Mouse (Mus musculus) frontal cortex, postnatal 25 days (tissue): ENCODE data around the gene Mbnl2.
A peak's percentile ranks its signal among the peaks of the same experiment; 100 is the strongest.

Source experiments
- DNase-seq, 2 experiments: peaks; one replicate each; pipeline ENCODE4 v3.0.0; 2022; ENCODE audit warnings: low spot score in 2 of 2

Mbnl2 gene

DNA sequence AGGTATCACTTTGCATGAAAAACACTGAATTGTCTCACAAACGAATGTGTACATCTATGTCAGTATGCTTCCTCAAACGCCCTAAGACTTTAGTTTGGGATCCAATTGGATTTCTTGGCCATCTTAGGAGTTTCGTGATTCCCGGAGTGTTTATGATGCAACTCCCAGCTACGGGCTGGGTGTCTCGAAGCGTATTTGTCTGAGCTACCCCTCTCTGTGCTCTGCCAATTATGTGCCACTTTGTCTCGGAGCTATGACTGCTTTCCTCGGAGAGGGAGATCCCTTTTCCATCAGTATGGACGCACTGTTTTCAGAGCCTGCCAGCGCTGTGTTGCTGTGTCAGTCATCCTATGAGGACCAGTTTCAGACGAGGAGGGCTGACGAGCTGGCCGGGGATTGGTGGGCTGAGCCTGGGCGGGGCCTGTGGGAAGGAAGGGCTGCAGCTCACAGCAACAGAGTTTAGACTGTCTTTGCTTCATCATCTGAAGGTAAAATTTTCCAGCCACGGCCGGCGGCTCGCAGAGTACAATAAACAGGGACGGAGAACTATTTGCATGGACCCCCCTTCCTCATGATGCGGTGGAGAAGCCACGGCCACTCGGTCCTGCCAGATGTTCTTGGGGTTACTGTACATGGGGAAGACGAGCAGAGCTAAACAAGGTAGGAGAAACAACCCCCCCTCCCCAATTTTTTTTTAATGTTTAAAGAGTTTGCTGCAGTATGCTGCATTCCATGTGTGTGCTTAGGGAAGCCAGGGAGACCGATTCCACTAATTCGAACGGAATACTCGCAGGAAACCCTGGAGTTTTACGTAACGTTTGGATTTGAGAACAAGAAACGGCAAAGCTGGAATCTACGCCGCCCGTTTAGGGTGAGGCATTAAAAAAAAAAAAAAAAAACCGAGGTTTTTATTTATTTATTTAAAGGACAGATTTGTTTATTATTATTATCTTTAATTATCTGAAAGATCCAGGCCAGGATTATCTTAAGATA lies at the start of gene Mbnl2:
Gene Mbnl2 (plus strand): TSS at position 424 of the 993 bp plus-strand sequence.
- DNase-seq, result peak; percentile 80 to 94

DNA sequence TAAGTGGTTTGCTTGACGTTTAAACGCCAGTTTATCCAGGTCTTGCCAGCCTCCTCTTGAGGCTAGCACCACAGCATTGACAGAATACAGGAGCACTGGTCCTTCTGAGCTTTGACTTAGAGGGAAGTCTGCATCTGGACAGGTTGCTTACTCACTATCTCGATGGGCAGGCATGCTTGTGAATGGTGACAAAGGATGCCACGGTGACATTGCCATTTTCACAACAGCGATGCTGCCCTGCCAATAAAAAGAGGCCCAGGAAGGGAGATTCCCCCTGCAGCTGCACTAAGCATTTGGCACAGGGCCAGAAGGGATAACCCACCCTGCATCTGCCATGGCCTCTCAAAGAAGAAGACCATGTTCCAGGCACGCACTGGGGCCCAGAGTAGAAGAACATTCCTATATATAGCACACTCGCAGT lies 43.4 kb upstream of the Mbnl2 start:
- no peak for DNase-seq

DNA sequence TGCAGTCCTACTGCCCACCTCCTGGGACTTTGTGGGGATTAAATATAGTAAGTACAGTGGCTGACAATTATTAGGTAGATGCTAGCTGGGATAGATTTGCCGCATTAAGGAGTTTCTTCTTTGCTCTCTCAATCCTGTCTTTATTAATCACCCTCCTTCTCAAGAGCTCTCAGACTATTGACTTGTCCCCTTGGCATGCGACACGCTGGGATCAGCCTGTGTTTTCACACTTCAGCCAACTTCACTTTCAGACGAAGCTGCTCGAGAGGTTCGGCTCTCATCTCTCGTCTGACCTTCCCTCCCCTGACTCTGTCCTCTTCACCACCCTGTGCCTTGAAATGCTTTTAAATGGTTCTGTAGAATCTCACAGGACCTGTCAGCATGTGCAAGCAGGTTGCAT lies 39.9 kb upstream of the Mbnl2 start:
- DNase-seq, result no peak

DNA sequence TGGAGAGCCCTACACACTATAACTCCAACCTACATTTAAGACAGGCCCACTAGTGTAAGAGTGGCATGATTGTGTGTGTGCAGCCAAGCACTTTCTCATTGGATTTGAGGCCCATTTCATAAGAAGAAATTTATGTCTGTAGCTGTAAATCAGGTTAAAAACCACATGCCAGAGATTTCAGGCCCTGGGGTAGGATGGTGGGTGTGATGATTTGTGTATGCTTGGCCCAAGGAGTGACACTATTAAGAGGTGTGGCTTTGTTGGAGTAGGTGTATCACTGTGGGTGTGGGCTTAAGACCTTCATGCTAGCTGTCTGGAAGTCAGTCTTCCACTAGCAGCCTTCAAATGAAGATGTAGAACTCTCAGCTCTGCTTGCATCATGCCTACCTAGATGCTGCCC lies 37.0 kb upstream of the Mbnl2 start:
- no peak for DNase-seq

DNA sequence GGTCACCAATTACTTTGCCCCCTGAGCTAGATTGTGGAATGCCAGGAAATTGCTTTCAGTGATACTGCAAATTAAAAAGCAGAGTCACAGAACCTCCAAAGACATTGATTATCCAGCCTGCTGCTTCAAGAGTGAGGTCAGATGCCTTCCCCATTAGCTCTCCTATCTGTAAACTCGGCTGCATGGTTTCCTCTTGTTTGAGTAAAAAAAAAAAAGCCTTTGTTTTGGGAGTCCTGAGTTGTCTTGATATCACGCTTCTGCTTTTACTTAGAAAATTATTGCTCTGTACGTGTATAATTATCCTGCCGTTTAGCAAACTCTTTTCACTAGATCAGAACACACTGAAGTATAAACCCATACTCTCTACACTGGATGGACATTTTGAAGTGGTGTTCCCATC lies 35.3 kb upstream of the Mbnl2 start:
- DNase-seq, result no peak

DNA sequence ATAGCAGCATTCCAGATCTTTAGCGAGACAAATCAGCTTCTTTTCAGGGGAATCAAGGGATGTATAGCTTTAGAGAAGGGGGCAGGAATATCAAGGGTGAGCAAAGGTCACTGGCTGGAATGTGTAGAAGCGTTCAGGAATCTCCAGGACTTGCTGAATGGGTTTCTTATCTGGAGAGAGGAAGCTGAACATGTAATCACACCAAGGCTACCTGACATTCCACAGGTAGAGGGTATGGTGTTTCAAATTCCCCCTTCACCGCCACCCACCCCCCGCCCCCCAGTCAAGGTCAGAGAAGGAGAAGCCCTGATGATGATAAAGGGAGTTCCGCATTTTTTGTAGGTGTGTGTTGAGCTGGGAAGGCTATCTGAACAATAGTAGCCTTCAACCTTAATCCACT lies 32.8 kb upstream of the Mbnl2 start:
- no peak for DNase-seq

DNA sequence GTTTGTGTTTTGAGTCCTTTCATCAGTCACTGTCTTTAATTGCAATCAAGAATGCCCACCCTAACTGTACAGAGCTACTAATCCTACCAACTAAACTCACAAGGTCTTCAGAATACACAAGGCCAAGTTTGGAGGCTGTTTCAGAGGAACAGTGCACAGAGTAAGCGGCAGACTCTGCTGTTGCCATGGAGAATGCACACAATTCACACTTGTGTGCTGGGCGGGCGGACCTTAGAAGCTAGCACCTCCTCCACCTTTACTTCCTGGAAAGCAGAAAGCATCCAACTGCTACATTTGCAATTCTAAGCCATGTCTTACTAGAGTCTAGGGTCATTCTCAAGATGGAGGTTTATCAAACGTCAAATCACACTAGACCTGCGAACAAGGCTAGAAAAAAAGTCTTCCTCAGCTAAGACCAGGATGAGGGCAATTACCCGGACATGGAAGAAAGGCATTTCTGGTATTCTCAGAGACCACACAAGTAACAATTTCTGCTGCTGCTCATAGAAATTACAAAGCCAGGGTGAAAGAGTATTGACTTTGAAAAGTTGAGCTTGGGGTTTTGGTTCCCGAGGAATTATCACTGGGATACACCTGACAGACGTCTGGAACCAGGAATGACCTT lies 30.3 kb upstream of the Mbnl2 start:
- DNase-seq, result no peak

DNA sequence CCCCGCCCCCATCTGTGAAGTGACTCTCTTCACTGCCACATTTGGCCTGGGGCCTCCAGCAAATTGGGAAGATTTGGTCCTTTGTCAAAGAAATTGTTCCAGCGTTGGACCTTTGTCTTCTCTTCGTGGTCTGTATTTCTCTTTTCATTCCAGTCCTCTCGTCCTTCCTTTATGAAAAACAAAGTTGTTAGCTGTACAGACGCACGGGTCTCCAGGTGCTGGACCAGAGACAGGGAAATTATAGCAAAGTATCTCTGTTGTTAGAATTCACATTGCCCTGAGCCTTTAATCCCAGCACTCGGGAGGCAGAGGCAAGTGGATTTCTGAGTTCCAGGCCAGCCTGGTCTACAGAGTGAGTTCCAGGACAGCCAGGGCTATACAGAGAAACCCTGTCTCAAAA lies 22.1 kb upstream of the Mbnl2 start:
- no peak for DNase-seq

DNA sequence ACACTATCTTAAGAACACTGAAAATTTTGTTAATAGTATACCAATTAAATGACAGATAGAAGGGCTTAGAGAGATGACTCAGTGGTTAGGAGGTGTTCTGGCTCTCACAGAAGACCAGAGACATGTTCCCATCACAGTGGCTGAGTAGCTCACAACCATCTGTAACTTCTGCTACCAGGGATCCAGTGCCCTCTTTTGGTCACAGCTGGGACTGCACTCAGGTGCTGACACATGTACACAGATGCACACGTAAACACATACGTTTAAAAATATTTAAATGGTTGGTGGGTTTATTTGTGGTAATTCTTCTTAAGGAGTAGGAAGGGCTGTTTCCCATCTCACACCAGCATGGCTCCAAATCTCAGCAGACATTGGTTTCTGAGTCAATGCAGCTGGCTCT lies 19.3 kb upstream of the Mbnl2 start:
- no peak for DNase-seq

DNA sequence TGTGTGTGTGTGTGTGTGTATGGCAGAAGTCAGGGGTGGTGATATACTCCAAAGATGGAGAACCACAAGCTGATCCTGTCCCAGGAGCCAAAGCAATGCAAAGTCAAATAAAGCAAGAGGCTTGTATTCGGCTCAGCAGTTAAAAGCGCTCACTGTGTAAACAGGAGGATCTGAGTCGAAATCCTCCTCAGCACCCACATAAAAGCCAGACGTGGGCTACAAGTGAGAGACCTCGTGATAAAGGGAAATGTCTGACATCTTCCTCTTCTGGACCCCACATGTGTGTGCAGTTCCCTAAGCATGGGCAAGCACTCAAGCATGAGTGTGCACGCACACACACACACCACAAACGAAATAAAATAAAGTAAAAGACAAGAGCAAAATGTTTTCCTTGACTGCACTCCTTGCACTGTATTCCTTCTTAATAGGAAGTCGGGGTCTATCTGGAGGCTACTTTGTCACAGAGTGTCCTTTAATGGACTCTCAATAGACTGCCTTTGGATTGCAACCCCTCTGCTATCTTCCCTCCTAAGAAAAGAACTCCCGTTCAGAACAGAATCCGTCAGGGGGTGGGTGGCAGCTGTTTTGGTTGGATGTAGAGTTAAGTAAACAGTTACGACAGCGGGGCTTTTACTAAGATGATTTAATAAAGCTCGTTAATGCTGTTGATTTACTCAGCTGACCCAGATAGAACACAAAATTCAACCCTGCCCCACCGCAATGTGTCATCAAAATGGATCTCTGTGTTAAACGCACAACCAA lies 18.7 kb upstream of the Mbnl2 start:
- DNase-seq, result no peak

DNA sequence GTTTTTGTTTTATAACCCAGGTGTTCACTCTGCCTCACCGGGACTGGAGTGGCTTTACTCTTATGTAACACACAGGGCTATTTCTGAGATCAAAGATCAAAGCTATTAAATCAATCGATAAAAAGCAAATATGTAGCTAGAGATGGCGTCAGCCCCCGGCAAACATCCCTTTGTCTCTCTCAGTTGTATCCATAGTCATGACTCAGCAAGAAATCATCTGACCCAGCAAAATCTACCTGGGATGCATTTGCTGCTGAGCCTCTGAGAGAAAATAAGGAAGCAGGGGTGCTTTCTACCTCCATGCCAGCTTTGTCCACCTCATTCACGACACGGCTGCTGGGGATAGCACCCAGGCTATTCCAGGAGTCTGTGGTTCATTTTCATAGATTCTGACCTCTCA lies 18.0 kb upstream of the Mbnl2 start:
- no peak for DNase-seq

DNA sequence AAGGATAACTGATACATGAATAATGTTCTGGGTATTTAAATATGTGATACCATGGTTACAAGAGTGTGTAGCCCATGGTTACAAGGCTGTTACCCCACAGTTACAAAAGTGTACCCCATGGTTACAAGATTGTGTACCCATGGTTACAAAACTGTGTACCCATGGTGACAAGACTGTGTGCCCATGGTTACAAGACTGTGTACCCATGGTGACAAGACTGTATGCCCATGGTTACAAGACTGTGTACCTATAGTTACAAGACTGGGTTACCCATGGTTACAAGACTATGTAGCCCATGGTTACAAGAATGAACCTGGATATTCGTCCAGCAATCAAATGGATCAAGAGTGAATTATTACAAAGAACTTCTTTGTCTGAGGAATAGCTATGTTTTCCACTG lies 16.0 kb upstream of the Mbnl2 start:
- no peak for DNase-seq

DNA sequence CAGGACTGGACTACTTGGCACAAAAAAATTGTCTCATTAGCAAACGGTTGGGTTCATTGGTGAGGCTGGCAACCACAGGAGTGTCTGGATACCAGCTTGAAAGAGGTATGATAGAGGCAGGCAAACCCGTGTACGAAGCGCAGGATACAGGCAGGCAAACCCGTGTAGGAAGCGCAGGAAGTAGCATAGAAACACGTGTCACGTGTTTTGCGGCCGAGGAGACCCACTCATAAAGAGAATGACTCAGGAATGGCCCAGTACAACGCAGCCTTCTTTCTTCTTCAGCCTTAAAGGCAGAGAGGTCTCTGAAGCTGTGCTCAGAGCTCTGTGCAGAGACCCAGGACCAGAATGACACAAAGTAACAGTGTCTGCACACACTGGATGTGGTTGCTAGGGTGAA lies 13.9 kb upstream of the Mbnl2 start:
- DNase-seq, result no peak

DNA sequence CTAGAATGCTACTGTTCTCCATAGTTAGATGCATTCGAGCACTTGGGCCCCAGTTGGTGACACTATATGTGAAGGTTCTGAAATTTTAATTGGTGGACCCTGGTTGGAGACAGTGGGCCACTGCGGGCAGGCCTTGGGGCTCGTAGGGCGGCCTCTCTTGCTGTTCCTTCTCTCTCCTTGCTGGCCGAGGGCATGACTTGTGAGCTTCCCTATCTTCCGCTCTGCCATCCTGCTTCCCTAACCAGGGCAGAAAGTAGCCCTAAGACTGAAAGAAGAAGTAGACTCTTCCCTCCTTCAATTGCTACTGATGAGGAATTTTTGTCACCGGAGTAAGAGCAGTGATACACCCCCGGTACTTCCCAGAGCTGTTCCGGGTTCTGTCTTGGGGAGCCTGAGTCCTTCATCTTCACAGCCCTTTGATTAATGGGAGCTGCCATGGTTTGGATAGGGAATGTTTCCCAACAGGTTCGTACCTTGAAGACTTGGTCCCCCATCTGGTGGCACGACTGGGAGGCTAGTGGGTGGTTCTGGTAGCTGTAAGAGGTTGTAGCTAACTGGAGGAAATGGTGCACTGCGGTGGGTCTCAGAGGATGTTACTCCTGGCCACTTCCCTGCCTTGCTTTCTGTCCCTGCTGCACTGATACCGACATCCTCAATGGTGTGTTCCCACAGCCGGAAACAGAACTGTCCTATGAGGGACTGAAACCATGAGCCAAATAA lies 12.6 kb upstream of the Mbnl2 start:
- DNase-seq, result no peak

DNA sequence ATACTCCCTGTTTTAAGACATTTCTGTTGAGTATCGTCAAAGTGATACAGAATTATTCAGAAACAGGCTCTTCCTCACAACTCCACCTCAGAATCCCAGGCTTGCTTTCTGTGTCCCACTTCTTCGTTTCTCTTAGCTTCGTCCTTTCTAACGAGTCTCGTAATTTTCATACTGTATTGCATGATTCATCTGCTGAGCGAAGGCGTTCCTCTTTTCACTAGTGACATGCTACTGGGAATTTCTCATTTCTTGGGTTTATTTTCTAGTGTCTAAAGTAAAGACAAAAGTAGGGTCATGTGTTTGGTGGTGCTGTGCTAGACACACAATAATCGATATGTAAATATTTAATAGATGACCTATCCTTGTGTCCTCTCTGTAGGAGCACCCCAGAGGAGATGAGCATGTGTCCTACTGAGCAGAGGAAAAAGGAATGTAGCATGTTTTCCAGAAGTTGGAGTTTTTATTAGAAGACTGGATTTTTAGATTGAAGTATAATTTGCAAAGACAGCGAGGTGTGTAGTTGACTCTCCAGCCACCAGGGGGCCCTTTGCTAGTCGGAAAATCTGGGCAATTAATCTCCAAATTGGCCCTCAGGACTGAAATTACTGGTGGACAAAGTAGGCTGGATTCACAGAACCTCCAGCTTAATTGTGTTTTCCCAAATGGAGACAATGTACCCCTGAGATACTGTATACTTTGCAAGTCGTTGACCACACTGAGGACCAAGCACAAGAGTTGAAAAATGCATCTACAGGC lies 11.9 kb upstream of the Mbnl2 start:
- peak in 1 of 2 experiments; percentile 27 for DNase-seq

DNA sequence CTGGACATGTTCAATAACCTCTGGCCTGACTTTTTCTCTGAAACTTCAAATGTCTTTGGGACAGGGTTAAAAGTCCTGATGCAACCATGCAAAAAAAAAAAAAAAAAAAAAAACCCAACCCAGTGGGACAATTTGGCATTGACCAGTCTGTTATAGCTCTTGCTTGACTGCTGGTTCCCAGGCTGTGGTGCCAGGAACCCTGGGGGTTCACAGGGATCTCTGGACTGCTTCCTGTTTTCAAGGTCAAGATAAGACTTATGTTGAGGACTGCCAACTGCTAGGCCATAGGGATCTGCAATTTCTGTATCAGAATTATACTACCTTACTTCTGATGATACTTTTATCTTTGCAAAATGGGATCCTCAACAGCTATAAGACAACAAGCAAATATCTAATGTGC lies 9.6 kb upstream of the Mbnl2 start:
- DNase-seq, result no peak

DNA sequence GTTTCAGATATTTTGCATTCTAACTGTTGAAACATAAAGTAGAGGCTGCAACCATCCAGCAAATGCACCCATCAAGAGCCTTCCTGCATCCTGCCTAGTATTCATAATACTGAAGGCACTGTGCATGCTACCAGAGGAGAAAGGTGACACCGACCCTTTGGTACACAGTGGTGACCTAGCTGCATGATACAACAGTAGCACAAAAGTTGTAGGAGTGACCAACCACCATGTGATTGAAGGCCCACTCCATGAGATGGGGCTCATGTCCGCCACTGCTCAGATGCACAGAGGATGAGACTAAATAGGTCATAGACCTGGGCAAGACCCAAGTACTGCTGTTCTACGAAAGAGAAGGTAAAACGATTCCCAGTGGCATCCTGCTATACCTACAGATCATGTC lies 8.3 kb upstream of the Mbnl2 start:
- no peak for DNase-seq

DNA sequence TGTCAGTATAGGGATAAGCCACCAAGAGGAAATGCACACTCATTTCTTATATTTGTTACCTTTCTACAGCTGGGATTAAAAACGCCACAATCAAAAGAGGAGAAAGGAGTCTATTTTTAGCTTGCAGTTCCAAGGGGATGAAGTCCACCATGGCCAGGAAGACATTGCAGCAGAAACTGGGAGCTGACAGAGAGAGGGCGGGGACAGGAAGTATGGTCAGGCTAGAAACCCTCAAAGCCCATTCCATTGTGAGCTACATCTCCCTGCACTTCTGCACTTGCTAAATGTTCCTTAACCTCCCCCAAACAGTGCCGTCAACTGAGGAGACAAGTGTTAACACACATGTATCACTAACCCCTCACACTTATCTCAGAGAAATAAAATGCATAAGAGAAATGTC lies 5.4 kb upstream of the Mbnl2 start:
- DNase-seq, result no peak

DNA sequence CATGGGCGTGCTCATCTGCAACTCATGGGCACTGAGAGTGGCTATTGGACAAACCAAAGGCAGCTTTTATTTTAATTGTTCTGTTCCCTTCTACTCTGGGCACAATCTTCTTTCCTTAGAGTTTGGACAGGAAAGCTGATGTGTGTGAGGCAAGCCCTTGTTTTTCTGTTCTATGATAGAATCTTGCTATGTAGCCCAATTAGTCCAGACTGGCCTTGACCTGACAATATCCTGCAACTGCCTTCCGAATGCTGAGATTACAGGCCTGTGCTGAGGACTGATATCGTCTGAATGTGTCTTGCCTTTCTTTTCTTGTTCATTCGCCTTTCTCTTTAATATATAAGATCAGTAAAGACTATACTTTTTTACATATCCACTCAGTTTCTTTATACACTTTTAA lies 4.8 kb upstream of the Mbnl2 start:
- DNase-seq, result no peak

DNA sequence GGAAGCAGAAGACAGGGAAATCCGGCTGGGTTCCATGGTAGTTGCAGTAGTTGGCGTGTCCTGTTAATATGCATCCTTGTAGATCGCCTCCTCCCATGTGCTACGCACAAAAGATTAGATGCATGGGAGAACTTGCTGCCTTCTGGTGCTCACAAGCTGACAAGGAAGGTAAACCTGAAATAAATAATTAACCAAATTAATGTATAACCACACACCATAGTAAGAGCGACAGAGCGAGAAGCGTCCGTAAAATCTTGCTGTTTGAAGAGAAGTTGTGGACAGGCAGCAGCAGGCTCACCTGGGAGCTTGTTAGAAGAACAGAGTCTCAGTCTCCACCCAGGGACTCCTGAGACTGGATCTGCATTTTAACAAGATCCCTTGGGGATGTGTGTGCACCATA lies 4.4 kb upstream of the Mbnl2 start:
- DNase-seq, result no peak

DNA sequence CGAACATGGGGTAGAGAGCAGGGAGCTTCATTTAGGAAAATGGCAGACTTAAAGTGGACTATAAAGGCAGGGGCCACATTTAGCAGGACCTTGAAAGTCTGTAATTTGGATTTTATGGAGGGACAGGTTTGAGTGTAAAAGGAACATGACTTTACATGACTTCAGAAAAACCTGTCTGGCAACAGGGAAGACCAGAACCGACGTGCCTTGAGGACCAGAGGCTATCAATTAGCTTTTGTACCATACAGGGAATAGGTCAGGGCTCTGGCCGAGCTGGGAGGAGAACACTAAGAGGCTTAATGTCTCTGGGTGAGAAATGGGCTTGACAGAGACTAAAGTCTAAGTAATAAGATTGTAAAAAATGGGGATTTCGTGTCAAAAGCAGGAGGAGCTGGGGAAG lies 1.7 kb upstream of the Mbnl2 start:
- DNase-seq, result no peak
